Mouse (Mus musculus): Measurements from ENCODE around the gene Gm49320.
A peak's percentile ranks its signal among the peaks of the same experiment; 100 is the strongest.
"Not testable (repeated sequence)": the region's sequence is repeated elsewhere in the genome, so short reads cannot be mapped to it uniquely, and the experiment has no call there.

The Gm49320 gene

DNA sequence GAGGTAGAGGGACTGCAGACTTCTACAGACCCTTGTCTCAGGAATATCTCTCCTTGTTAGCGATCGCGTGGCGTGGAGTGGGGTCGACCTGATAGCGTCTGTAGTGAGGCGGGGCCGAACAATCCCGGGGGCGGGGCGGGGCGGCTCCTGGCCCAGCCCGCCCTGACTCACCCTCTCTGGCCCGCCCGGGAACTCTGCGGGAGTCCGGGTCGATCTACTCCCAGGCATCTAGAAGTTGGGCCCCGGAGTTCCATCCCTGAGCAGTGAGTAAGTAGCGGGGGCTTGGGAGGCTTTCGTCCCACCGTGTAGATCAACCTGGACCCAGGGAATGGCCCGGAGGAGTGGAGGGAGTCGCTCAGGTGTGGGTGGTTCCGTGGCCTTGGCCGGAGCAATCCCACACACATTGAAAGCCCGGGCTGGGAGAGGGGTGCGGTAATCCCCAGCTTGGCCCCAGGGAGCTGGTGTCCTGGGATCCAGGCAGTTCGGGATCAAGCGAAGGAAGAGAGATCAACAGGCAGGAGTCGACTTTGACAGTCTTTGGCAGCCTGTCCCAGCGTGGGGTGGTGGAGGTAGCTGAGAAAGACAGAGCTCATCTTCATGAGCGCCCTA lies 11.8 kb upstream of the Gm49320 start, which contains the start of gene Lrrc8e:
TSS of gene Lrrc8e (plus strand) at position 89 of the 609 bp plus-strand sequence.
- DNase-seq (ENCODE audit: low spot score) = no peak

DNA sequence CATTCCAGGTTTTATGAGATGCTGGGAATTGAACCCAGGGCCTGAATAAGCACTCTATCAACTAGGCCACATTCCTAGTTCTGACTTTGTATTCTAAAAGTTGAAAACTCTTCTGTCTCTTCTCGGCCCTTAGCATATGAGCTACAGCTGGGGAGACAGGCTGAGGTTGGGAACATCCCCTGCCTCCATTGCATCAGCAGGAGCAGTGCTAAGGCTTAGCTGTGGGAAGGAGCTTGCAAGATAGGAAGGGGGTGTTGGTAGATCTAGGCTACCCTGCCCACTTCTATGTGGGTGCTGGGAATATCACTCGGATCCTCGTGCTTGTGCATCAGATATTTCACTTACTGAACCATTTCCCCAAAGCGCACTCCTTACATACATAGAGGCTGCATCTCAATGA lies 10.7 kb upstream of the Gm49320 start:
- no peak for DNase-seq (ENCODE audit: low spot score)

DNA sequence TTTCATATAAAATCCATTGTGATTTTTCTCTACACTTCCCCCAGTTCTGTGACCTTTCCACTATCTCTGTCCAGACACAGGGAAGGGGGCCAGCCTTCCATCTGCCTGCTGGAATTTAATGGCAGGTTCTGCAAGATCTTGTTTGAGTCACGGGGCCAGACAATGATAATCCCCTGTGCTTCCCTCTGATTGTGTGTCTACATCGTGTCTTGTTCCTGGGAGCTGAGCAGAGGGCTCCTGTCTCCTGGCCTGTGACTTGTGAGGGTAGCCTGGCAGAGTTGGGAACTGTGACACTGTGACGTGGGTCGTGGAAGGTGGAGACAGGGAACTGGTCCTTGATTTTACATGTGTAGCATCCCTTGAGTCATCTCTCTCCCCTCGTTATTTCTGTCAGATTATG lies 8.9 kb upstream of the Gm49320 start:
- DNase-seq (ENCODE audit: low spot score) = no peak

DNA sequence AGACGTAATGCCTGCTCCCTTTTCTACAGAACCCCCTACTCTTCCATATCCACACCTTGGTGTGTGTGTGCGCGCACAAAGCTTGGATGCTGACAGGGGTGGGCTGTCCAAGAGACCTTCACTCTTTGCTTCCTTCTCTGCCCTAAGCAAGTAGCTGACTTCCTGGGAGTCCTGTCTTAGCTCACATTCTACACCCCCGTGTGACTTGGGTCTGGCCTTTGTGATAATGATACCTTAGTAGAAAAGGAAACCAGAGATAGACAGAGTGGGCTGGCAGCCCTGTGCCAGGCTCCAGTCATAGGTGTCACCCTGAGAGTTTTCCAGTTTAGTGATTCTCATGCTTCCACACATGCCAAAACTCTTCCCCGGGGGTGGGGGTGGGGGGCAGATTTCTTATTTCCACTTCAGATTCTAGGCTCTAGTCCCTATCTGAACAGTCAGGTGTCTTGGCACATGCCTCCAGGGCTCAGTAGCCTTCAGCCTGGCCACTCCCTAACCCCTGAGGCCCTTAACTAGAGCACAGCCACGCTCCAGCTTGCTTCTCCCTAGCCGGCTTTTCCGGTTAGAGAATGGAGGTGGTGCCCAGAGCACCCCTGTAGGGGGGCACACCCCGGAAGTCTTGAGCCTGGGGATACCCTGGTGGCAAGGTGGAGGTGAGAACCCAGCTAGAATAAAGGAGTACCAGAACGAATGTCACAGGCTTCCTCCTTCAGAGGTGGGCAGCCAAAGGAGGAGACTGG lies 7.9 kb upstream of the Gm49320 start:
- peak; percentile 65 for DNase-seq (ENCODE audit: low spot score)

DNA sequence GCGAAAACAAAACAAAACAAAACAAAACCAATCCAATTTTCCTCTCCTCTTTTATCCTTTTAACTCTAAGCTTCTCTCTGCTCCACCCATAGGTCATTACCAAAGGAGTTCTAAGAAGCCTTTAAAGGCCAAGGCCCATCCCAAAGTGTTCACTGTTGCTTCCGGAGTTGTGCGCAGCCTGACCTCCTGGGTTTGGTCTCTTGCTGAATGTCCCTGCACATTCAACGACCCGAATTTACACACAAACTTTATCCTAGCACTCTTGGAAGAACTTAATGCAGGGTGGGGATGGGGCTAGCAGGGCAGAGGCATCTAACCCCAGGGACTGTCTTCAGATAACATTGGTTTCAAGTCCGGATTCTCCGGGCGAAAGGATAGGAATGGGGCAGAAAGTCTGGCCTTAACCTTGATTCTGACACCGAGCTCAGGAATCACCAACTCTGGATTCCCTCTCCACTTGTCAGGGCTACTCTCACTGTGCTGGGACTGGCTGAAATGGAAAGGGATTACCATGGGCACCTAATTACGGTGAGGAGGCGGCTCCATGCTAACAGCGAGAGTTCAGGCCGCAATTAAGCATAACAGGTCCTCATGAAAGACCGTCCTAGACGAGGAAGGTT lies 741 bp upstream of the Gm49320 start:
- no peak for DNase-seq (ENCODE audit: low spot score)

DNA sequence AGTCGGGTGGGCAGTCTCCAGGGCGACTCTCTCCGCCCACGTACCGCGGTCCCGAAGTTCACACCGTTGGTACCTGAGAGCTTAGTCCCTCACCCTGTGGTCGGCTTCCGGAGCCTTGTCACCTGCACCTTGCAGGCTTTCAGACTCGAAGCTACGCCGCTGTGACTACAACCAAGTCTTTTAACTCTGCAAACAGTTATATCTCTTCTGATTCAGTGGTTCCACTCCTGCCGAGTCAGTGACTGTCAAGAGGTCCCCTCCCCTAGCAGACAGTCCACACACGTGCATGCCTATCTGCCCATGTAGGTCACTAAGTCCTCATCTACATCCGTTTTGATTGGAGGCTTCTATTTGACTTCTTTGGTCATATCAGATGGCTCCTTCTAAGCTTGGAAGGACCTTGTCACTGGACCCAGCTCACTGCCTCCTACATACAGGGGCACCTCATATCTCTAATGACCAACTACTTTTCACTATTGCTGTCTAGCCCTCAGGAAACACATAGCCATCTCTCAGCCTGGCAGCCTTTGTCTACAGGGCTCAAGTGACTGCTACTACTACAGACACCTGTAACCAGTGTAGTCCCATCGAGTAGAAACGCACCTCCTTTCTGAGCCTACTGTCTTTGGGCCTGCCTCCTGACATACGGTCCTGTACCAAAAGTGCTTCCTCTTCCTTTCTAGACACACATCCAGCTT lies 677 bp downstream of the Gm49320 start:
- no peak for DNase-seq (ENCODE audit: low spot score)

DNA sequence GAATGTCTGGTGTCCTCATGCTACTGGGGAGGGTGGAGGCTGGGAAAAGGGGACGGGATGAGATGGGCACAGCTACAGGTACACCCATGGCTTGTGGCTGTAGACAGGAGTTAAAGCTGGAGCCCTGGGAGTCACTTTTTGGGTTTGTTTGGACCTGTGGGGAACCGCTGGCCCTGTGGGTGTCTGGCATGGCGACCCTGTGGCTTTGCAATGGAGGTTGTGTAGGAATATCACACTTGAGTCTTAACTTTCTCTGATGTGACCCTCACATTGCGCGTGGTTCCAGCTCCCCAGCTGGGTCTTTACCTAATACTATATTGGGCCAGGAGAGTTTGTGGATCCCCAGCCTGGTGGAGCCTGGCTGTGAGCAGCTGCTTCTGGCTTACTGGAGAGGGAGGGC lies 6.4 kb downstream of the Gm49320 start:
- no peak for DNase-seq (ENCODE audit: low spot score)

DNA sequence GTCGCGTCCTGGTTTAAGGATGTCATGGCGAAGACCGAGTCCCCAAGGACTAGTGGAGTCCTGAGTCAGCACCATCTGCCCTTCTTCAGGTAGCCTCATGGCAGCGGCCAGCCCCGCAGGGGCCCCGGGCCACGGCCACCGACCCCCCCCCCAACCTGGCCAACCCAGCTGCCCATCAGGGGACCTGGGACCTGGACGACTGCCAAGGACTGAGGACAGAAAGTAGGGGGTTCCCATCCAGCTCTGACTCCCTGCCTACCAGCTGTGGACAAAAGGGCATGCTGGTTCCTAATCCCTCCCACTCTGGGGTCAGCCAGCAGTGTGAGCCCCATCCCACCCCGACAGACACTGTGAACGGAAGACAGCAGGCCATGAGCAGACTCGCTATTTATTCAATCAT lies 7.1 kb downstream of the Gm49320 start:
- no peak for DNase-seq (ENCODE audit: low spot score)

DNA sequence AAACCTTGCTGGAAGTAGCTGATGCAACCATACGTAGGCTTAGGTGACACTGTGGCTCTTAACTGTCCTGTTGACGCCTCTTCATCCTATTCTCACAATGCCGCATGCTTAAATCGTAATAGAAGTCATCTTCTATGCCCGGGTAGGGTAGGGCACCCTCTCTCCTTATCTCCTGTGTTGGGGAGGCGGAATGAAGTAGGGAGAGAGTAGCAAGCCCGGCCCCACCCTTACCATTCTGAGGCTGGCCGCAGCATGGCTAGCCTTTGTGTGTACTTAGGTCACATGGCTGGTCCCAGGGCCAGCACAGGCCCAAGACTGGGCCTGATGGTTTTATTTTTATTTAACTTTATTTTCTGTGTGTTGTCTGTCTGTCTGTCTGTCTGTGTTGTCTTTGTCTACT lies 8.6 kb downstream of the Gm49320 start:
- no peak for DNase-seq (ENCODE audit: low spot score)

DNA sequence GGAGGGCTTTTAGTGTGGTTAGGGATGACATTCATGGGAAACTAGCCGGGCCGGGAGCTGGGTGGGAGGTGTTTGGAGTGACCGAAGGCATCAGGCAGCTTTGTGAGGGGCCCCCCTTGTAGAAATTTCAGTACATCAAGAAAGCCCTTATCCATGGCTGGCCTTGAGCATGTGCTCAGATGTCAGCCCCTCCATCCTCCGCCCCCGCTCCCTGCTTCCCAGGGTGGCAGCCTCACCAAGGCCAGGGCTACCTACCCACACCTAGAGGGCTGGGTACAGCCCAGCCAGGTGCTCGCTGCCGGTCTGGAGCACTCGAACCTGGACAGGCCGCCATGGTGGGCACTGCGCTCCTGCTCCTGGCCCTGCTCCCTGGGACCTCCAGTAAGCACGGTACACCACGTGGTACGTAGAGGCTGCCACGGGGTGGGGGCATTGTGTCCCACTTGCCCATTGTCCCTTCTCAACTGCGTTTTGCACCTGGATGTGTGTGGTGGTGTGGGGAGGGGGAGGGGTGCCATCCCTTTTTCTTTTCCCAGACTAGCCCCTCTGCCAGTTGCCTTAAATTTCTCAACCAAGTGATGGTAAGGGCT lies 9.4 kb downstream of the Gm49320 start, which contains the start of gene Tgfbr3l:
TSS of gene Tgfbr3l (plus strand) at position 264 of the 590 bp plus-strand sequence.
- no peak for DNase-seq (ENCODE audit: low spot score)

DNA sequence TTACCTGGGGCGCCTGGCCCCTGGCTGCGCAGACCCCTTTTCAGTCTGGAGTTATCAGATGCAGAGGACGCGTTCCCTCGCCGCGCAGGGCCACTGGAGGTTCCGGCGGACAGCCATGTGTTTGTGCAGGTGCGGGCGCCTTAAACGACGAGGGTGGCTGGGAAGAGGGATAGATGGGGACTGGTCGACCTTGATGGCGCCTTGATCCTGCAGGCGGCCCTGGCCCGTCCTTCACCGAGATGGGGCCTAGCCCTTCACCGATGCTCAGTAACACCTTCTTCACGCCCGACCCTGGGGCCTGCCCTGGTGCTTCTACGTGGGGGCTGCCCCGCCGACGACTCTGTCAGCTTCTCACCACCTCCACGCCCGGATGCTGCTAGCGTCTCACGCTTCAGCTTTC lies 10.5 kb downstream of the Gm49320 start:
- no peak for DNase-seq (ENCODE audit: low spot score)

DNA sequence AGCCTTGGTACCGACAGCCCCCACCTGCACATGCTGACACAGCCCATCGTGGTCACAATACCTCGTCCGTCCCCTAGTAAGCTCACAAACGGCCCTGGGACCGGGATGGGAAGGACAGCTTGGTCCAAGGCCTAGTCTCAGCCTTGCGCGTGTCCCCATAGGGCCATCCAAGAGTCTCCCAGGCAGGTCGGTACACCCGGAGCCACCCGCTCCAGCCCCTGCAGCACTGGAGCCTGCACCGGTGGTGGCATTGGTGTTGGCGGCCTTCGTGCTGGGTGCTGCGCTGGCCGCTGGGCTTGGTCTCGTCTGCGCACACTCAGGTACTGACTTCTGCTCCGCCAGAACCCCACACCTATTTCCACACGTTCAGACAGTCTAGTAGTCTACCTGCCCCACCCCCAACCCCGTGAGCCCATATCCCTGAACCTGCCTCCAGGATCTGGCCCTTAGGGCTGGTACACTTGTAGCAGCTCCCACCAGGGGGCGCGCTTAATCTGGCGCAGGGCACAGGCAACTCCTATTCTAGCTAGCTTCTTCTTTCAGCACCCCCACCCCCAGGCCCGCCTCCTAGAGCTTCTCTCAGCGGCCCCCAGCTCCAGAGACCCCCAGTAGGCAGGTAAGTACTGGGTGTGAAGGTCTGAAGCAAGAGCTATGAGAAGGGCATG lies 11.8 kb downstream of the Gm49320 start:
- peak; percentile 80 for DNase-seq (ENCODE audit: low spot score)

DNA sequence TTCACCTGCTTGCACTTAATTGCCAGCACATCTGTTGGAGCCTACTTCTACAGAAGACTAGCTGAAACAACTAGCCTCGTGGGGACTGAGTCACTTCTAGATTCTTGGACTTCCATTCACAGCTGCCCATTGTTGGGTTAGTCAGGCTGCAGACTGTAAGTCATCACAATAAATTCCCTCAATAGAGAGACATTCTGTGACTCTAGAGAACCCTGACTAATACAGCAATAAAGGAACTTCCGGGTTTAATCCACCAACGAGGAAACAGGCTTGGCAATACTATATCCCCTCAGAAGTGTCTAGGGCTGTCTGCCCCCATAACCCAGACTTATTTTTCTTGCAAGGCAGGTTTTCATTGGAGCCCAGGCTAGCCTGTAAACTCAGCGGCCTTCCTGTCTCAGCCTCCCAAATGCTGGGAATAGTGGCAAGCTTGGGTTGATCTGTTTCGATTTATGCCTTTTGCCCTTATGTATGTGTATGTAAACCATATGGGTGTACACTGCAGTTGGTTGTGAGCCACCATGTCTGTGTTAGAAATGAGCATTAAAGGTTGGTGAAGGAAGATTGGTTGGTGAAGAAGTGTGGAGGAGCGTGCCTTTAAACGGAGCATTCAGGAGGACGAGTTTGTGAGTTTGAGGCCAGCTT lies 13.6 kb downstream of the Gm49320 start:
- DNase-seq (ENCODE audit: low spot score) = no peak

DNA sequence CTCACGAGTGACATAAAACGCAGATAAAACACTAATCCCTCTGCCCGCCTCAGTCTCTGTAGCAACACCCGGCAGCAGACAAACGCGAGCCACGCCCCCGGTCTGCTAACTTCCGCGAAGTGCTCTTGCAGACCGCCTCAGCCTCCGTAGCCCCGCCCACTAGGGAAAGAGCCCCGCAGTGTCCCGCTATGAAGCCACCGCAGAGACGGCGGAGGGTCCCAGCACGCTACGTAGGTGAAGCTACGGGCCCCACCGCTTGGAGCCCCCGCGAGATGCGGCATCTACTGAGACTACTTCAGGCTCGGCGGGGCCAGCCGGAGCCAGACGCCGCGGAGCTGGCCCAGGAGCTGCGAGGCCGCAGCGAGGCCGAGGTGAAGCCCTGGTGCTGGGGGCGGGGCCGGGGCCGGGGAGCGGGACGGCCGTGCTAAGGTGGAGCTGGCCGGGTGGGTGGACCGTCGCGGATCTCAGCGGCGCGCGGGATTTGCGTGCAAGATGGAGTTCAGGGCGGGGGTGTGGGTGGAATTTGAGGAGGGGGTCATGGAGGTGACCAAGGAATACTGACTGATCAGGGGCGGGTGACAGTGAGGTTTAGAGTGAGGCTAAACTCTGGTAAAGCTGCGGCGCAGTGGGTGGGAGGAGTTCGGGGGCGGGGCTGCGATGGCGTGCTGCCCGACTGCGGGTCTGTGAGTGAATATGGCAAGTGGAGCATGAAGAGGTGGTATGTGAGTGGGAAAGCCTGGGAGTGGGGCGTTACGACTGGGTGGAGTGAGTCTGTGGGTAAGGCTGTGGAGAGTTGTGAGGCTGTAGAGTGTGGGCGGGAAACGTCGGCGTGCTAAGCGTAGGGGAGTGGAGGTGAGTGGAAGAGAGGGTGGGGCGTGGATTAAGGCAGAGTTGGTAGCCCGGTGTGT lies 14.5 kb downstream of the Gm49320 start, which contains the start of gene Snapc2:
TSS of gene Snapc2 (plus strand) at position 147 of the 908 bp plus-strand sequence.
- DNase-seq (ENCODE audit: low spot score) = peak; percentile 96

DNA sequence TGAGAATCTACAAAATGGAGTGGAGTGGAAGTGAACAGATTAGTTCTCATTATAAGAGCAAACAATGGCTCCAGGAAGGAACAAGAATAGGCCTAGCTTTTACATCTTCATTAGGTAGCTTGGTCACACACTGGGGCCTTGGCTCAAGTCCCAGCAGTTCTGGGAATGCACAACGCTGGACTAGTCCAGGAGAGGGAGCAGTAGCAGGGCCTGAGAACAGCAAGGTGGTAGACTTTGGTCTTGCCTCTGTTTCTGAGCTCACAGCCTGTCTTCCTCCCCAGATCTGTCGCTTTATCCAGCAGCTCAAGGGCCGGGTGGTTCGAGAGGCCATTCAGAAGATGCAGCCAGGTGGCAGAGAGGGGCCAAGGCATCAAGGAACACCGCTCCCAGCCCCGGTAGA lies 15.3 kb downstream of the Gm49320 start:
- no peak for DNase-seq (ENCODE audit: low spot score)

DNA sequence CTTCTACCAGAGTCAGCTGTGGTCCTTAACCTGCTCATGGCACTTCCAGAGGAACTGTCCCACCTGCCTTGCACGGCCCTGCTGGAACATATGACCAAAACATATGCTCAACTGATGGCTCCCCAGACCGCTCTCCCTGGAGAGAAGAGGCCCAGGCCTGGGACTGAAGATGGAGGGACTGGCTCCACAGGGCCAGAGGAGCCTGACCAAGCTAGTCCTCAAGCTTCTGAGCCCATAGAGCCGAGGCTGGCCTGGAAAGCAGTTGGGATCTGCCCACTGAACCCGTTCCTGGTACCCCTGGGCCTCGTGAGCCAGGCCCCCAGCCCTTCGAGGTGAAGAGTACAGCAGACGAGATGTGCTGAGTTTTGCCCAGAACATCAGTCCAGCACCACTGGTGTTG lies 16.8 kb downstream of the Gm49320 start:
- DNase-seq (ENCODE audit: low spot score) = not testable (repeated sequence)

DNA sequence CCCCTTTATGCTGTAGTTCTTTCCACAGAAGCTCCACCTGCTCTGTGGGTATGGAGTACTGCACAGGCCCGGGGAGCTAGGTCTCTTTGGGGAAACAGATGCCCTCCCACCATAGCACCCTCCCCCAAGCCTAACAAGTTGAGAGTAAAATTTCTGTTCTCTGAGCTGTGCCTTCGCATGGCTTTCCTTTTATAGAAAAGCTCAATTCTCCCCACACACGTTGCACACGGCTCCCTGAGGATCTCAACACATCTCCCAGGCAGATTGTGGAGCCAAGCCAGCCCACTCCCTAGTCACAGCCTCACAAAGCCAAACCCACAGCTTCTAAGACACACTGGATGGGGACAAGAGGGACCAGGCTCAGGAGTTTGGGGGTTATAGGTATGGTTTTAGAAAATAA lies 18.2 kb downstream of the Gm49320 start:
- DNase-seq (ENCODE audit: low spot score) = no peak

DNA sequence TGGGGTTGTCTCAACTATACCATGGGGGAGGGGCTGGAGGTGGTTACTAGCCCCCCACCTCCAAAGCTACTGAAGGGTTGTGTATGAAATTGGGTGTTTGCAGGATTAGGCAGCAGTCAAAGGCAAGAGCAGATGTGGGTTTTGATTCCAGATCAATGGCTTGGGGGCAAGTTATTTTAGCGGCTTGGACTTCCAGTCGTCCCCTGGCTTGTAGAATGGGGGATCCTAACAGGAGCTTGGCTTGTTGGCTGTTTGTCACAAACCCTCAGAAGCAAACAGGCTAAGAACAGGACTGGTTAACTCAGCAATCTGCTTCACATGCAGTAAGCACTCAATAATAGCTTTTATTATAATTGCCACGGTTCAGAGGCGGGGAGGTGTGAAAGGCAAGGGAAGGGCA lies 18.7 kb downstream of the Gm49320 start:
- DNase-seq (ENCODE audit: low spot score) = no peak

DNA sequence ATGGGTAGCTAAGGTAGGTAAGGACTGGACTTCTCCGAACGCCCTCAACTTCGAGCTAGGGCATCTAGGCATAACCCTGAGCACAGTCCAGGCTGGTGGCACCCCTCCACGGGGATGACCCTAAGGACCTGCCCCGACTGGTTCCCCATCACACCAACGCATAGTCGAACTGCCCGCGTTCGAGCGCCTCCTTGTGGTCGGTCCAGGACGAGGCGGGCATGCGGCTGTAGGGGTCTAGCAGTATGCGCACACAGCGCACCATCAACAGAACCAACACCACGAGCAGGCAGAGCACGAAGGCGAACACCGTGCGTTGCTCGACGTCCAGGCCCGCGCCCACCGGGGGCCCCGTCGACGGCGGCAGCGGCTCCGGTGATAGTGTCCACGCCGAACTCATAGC lies 19.6 kb downstream of the Gm49320 start:
- DNase-seq (ENCODE audit: low spot score) = peak; percentile 69

DNA sequence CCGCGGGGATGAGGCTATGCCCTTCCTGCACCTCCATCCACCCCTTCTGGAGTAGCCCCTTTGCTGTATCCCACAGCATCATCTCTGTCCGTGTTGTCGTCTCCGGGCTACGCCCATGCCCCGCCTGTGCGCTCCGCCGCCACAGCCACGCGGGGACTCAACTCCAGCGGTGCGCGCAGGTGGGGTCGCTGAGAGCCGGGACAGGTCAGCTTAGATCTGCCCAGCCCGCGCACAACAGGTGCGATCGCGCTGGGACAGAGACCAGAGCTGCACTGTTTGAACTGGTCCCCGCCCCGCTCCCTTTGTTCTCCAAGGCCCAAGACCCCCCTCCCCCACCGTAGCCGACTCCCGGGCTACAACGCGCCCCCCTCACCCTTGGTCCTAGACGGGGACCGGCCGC lies 20.0 kb downstream of the Gm49320 start:
- DNase-seq (ENCODE audit: low spot score) = no peak
